Mouse (Mus musculus): ENCODE measurements at regions not wholly inside any gene's neighbourhood (a gene's known extent, or its start where the extent isn't known, plus 50 kb on each side); places are given as distances from the start of the nearest gene placed in this dataset.

DNA sequence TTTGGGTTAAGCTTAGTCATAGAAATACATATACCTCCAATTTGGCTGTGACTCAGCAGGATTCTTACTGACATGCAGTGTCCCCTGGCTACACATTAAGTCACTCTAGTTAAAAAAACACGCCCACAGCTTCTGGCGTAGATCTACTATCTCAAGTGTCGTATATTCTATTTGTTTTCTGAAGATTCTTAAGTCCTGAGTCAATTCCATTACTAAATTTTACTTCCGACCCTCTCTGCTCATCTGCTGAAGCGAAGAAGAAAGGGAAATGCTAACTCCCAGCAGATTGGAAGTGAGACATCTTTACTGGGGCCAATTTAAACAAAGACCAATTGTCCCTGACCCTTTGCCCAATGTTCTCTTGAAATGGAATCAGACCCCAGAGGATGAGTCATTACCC, 80.4 kb upstream of the Sgk1 start:
- dilution Hi-C loops (cut with MboI; ENCODE audit: extremely low pct_ligation_motif_present, extremely low pct_unique_long_range_greater_than_20kb, low sequenced_read_pairs), result no loop called here
- Histone ChIP-seq H3K27me3 (replicated peaks) (no peaks in the 10 kb centered on the region), H3K9me3 (replicated peaks; ENCODE audit: low read length) (no peaks in the 10 kb centered on the region), H3K36me3 (replicated peaks in 1 of 2; ENCODE audit: control insufficient read depth in 1 of 2, insufficient read depth in 1 of 2, low read length in 1 of 2) (no peaks in the 10 kb centered on the region), H3K4me3 (replicated peaks in 1 of 3; ENCODE audit: low read depth in 2 of 3, low read length in 2 of 3, poor library complexity in 1 of 3) (no peak overlapping the region), H3K27ac (ENCODE audit: insufficient read depth, low read depth) (no peak overlapping the region), H3K9ac (ENCODE audit: insufficient read depth, low read depth) (no peak overlapping the region), H3K4me2 (ENCODE audit: insufficient read depth, low read depth, poor library complexity, severe bottlenecking) (no peak overlapping the region), H3K4me1 (ENCODE audit: control insufficient read depth in 1 of 2, insufficient read depth in 2 of 2) (peaks cover 0 to 7% of the 10 kb centered on the region in 2 experiments; a peak in 1 of 4 replicates), H3K79me2 (replicated peaks; ENCODE audit: control insufficient read depth, extremely low read depth, insufficient read depth, poor library complexity, severe bottlenecking) (no peaks in the 10 kb centered on the region)
- TF ChIP-seq JUND (conservative IDR thresholded peaks at IDR 0.05; ENCODE audit: low read depth, low read length), result no peak
- TF ChIP-seq CHD1 (IDR thresholded peaks at IDR 0.05; ENCODE audit: low read depth, low read length), result no peak
- TF ChIP-seq TCF12 (IDR thresholded peaks at IDR 0.05; ENCODE audit: low read depth, low read length), result no peak
- TF ChIP-seq MXI1 (IDR thresholded peaks at IDR 0.05; ENCODE audit: low read depth, low read length), result no peak
- TF ChIP-seq POLR2A (IDR thresholded peaks at IDR 0.05; ENCODE audit: low read depth, low read length), result no peak
- no peak for TF ChIP-seq UBTF (IDR thresholded peaks at IDR 0.05; ENCODE audit: low read depth, low read length)
- no peak for TF ChIP-seq BHLHE40 (IDR thresholded peaks at IDR 0.05; ENCODE audit: low read depth, low read length)
- no peak for TF ChIP-seq POLR2AphosphoS2 (IDR thresholded peaks at IDR 0.05; ENCODE audit: low read depth, low read length)
- no peak for TF ChIP-seq NELFE (IDR thresholded peaks at IDR 0.05; ENCODE audit: low read depth, low read length)
- no peak for TF ChIP-seq ETS1 (conservative IDR thresholded peaks at IDR 0.05; ENCODE audit: low read depth, low read length)
- TF ChIP-seq RAD21 (IDR thresholded peaks at IDR 0.05; ENCODE audit: low read depth, low read length), result no peak
- TF ChIP-seq MAZ (IDR thresholded peaks at IDR 0.05; ENCODE audit: low read depth, low read length), result no peak
- no peak for TF ChIP-seq JUN (IDR thresholded peaks at IDR 0.05; ENCODE audit: insufficient read depth, low read depth, low read length)
- TF ChIP-seq CTCF (conservative IDR thresholded peaks at IDR 0.05 in 1 of 2, IDR thresholded peaks at IDR 0.05 in 1 of 2; ENCODE audit: low read depth in 2 of 2, low read length in 2 of 2), result no peak
- TF ChIP-seq GABPA (IDR thresholded peaks at IDR 0.05; ENCODE audit: insufficient replicate concordance, low read depth, low read length), result no peak
- no peak for TF ChIP-seq USF1 (IDR thresholded peaks at IDR 0.05; ENCODE audit: low read depth, low read length)
- DNase-seq (ENCODE audit: extremely low read depth), result no peak
- in situ Hi-C loops (cut with MboI; ENCODE audit: low pct_ligation_motif_present, low pct_unique_long_range_greater_than_20kb, low sequenced_read_pairs), result no loop called here

DNA sequence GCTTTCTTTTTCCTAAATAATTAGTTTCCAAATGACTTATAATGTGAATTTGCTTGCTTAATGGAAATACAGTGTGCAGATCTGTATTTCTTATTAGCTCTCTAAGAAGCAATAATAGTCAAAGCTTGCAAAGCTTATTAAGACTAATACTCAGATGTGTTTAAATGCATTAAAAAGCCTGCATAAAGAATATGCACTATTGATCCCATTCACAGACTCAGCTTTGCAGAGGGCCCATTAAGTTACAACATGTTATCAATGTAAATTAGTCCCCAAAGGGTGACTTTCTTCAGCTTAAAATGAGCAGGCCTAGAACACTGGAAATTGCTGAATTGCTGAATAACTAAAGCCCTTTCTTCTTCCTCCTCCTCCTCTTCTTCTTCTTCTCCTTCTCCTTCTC, 78.8 kb upstream of the Sgk1 start:
- dilution Hi-C loops (cut with MboI; ENCODE audit: extremely low pct_ligation_motif_present, extremely low pct_unique_long_range_greater_than_20kb, low sequenced_read_pairs), result no loop called here
- no peaks in the 10 kb centered on the region for H3K27me3 ChIP-seq (replicated peaks)

More for the DNA sequence above, 78.8 kb upstream of the Sgk1 start:
- Histone ChIP-seq H3K9ac (ENCODE audit: insufficient read depth, low read depth) (no peak overlapping the region), H3K9me3 (replicated peaks; ENCODE audit: low read length) (no peaks in the 10 kb centered on the region), H3K27ac (ENCODE audit: insufficient read depth, low read depth) (no peak overlapping the region), H3K4me2 (ENCODE audit: insufficient read depth, low read depth, poor library complexity, severe bottlenecking) (no peak overlapping the region), H3K79me2 (replicated peaks; ENCODE audit: control insufficient read depth, extremely low read depth, insufficient read depth, poor library complexity, severe bottlenecking) (no peaks in the 10 kb centered on the region), H3K4me3 (replicated peaks in 1 of 3; ENCODE audit: low read depth in 2 of 3, low read length in 2 of 3, poor library complexity in 1 of 3) (no peak overlapping the region), H3K4me1 (ENCODE audit: control insufficient read depth in 1 of 2, insufficient read depth in 2 of 2) (peaks cover 0 to 5% of the 10 kb centered on the region in 2 experiments; a peak in 1 of 4 replicates), H3K36me3 (replicated peaks in 1 of 2; ENCODE audit: control insufficient read depth in 1 of 2, insufficient read depth in 1 of 2, low read length in 1 of 2) (no peaks in the 10 kb centered on the region)
- TF ChIP-seq ZKSCAN1 (IDR thresholded peaks at IDR 0.05; ENCODE audit: borderline replicate concordance, low read depth, low read length) (no peak), SIN3A (IDR thresholded peaks at IDR 0.05; ENCODE audit: low read length) (no peak), JUN (IDR thresholded peaks at IDR 0.05; ENCODE audit: insufficient read depth, low read depth, low read length) (no peak), BHLHE40 (IDR thresholded peaks at IDR 0.05; ENCODE audit: low read depth, low read length) (no peak), TCF12 (IDR thresholded peaks at IDR 0.05; ENCODE audit: low read depth, low read length) (no peak), USF1 (IDR thresholded peaks at IDR 0.05; ENCODE audit: low read depth, low read length) (no peak), NELFE (IDR thresholded peaks at IDR 0.05; ENCODE audit: low read depth, low read length) (no peak), MXI1 (IDR thresholded peaks at IDR 0.05; ENCODE audit: low read depth, low read length) (no peak), PAX5 (IDR thresholded peaks at IDR 0.05; ENCODE audit: low read length) (no peak), ZMIZ1 (IDR thresholded peaks at IDR 0.05; ENCODE audit: low read depth, low read length) (no peak), CHD1 (IDR thresholded peaks at IDR 0.05; ENCODE audit: low read depth, low read length) (no peak), EP300 (IDR thresholded peaks at IDR 0.05; ENCODE audit: low read length) (no peak), KAT2A (IDR thresholded peaks at IDR 0.05; ENCODE audit: insufficient replicate concordance, low read length) (no peak)
- DNase-seq (ENCODE audit: extremely low read depth), result no peak
- in situ Hi-C loops (cut with MboI; ENCODE audit: low pct_ligation_motif_present, low pct_unique_long_range_greater_than_20kb, low sequenced_read_pairs), result no loop called here

All from CH12.LX (cell line).